Mouse (Mus musculus): ENCODE results near the gene Plekhg1. TPM values are rescaled to one million over a fixed set of nuclear protein-coding genes. Genes with fewer than 3 reads are reported as not detected.

The Plekhg1 gene
- polyA plus RNA-seq, 1 experiment from 2014 or later = 7.6 TPM

- Histone ChIP-seq H3K4me2 (no peak overlapping the region), H3K4me1 (replicated peaks) (no peaks in the 10 kb centered on the region), H3K36me3 (peaks cover 12% of the 10 kb centered on the region; the same call in 1 of the 2 replicates), H3K27me3 (no peaks in the 10 kb centered on the region), H3K4me3 (no peak overlapping the region), H3K9me3 (no peaks in the 10 kb centered on the region), H3K27ac (replicated peaks) (no peak overlapping the region), H3K9ac (no peak overlapping the region)
- 86% methylated on average over 5 of the region's 5 CpGs for WGBS
- no peak for ATAC-seq (ENCODE audit: low read depth)
Measured at GRCm38 (mm10) chr10:3870828-3871227, 130.7 kb downstream of the Plekhg1 start.

- Histone ChIP-seq H3K36me3 (peaks cover 12% of the 10 kb centered on the region; the same call in 1 of the 2 replicates), H3K27ac (replicated peaks) (no peak overlapping the region), H3K4me1 (replicated peaks) (no peaks in the 10 kb centered on the region), H3K9me3 (no peaks in the 10 kb centered on the region), H3K4me2 (no peak overlapping the region), H3K9ac (no peak overlapping the region), H3K27me3 (no peaks in the 10 kb centered on the region), H3K4me3 (no peak overlapping the region)
- ATAC-seq (ENCODE audit: low read depth) = no peak
- 92% methylated on average over 6 of the region's 6 CpGs for whole genome bisulfite sequencing
Measured at GRCm38 (mm10) chr10:3873467-3873866, 133.3 kb downstream of the Plekhg1 start.

GRCm38 (mm10) chr10:3877852-3878535, 137.8 kb downstream of the Plekhg1 start:
- Histone ChIP-seq H3K4me1 (replicated peaks) (no peaks in the 10 kb centered on the region), H3K36me3 (peaks cover 6% of the 10 kb centered on the region; the same call in 1 of the 2 replicates)
- 100% methylated on average over 4 of the region's 4 CpGs for WGBS

GRCm38 (mm10) chr10:3881179-3881578, 141.0 kb downstream of the Plekhg1 start:
- no peaks in the 10 kb centered on the region for H3K4me1 ChIP-seq (replicated peaks)
- WGBS = 64% methylated on average over 2 of the region's 2 CpGs

More at GRCm38 (mm10) chr10:3877852-3878535, 137.8 kb downstream of the Plekhg1 start:
- Histone ChIP-seq H3K27ac (replicated peaks) (no peak overlapping the region), H3K27me3 (no peaks in the 10 kb centered on the region), H3K9me3 (no peaks in the 10 kb centered on the region), H3K4me3 (no peak overlapping the region), H3K9ac (no peak overlapping the region), H3K4me2 (no peak overlapping the region)
- no peak for ATAC-seq (ENCODE audit: low read depth)

GRCm38 (mm10) chr10:3888510-3888909, 148.3 kb downstream of the Plekhg1 start:
- Histone ChIP-seq H3K27ac (replicated peaks) (no peak overlapping the region), H3K4me2 (no peak overlapping the region), H3K27me3 (no peaks in the 10 kb centered on the region), H3K9me3 (no peaks in the 10 kb centered on the region), H3K36me3 (no peaks in the 10 kb centered on the region), H3K4me3 (no peak overlapping the region), H3K9ac (no peak overlapping the region), H3K4me1 (replicated peaks) (peaks cover 13% of the 10 kb centered on the region)
- WGBS = 67% methylated on average over 4 of the region's 4 CpGs
- no peak for ATAC-seq (ENCODE audit: low read depth)

More at GRCm38 (mm10) chr10:3881179-3881578, 141.0 kb downstream of the Plekhg1 start:
- Histone ChIP-seq H3K27ac (replicated peaks) (no peak overlapping the region), H3K36me3 (no peaks in the 10 kb centered on the region), H3K4me3 (no peak overlapping the region), H3K27me3 (no peaks in the 10 kb centered on the region), H3K9me3 (no peaks in the 10 kb centered on the region), H3K9ac (no peak overlapping the region), H3K4me2 (no peak overlapping the region)
- no peak for ATAC-seq (ENCODE audit: low read depth)

- Histone ChIP-seq H3K36me3 (no peaks in the 10 kb centered on the region), H3K27ac (replicated peaks) (peak overlapping the region; percentile 49), H3K9ac (peak overlapping the region; percentile 43; the same call in 1 of the 2 replicates), H3K4me1 (replicated peaks) (peaks cover 18% of the 10 kb centered on the region), H3K27me3 (no peaks in the 10 kb centered on the region), H3K4me2 (no peak overlapping the region), H3K9me3 (no peaks in the 10 kb centered on the region), H3K4me3 (no peak overlapping the region)
- WGBS = 38% methylated on average over 3 of the region's 3 CpGs
- ATAC-seq (ENCODE audit: low read depth) = peak; percentile 54; the same call in 1 of the 2 replicates
Measured at GRCm38 (mm10) chr10:3891381-3892263, 151.5 kb downstream of the Plekhg1 start.

- WGBS = 43% methylated on average over 3 of the region's 3 CpGs
- no peak overlapping the region for H3K4me3 ChIP-seq
- H3K36me3 ChIP-seq = no peaks in the 10 kb centered on the region
Measured at GRCm38 (mm10) chr10:3892368-3892767, 152.2 kb downstream of the Plekhg1 start.

GRCm38 (mm10) chr10:3898068-3898467, 157.9 kb downstream of the Plekhg1 start:
- Histone ChIP-seq H3K4me3 (no peak overlapping the region), H3K27ac (replicated peaks) (no peak overlapping the region), H3K36me3 (no peaks in the 10 kb centered on the region), H3K4me1 (replicated peaks) (peaks cover 10% of the 10 kb centered on the region; the same call in 1 of the 2 replicates), H3K27me3 (no peaks in the 10 kb centered on the region), H3K9me3 (no peaks in the 10 kb centered on the region), H3K4me2 (no peak overlapping the region), H3K9ac (no peak overlapping the region)
- no peak for ATAC-seq (ENCODE audit: low read depth)
- WGBS = 41% methylated on average over 3 of the region's 3 CpGs

More at GRCm38 (mm10) chr10:3892368-3892767, 152.2 kb downstream of the Plekhg1 start:
- Histone ChIP-seq H3K9me3 (no peaks in the 10 kb centered on the region), H3K27ac (replicated peaks) (no peak overlapping the region), H3K4me1 (replicated peaks) (peaks cover 23% of the 10 kb centered on the region), H3K27me3 (no peaks in the 10 kb centered on the region), H3K9ac (no peak overlapping the region), H3K4me2 (no peak overlapping the region)
- no peak; the same call in 1 of the 2 replicates for ATAC-seq (ENCODE audit: low read depth)

GRCm38 (mm10) chr10:3900416-3900956, 160.3 kb downstream of the Plekhg1 start:
- H3K4me1 ChIP-seq (replicated peaks) = 0 out of 2 replicates have a peak, but pooled peaks cover 4% of the 10 kb centered on the region

GRCm38 (mm10) chr10:3905747-3906146, 165.6 kb downstream of the Plekhg1 start:
- Histone ChIP-seq H3K4me1 (replicated peaks) (no peaks in the 10 kb centered on the region), H3K9ac (no peak overlapping the region), H3K9me3 (no peaks in the 10 kb centered on the region), H3K4me3 (no peak overlapping the region), H3K36me3 (no peaks in the 10 kb centered on the region), H3K27me3 (no peaks in the 10 kb centered on the region), H3K27ac (replicated peaks) (no peak overlapping the region), H3K4me2 (no peak overlapping the region)
- WGBS = 76% methylated on average over 3 of the region's 3 CpGs
- ATAC-seq (ENCODE audit: low read depth) = no peak

More at GRCm38 (mm10) chr10:3900416-3900956, 160.3 kb downstream of the Plekhg1 start:
- no peak overlapping the region for H3K4me3 ChIP-seq
- no peaks in the 10 kb centered on the region for H3K9me3 ChIP-seq
- H3K27me3 ChIP-seq = no peaks in the 10 kb centered on the region
- no peaks in the 10 kb centered on the region for H3K36me3 ChIP-seq
- WGBS = 72% methylated on average over 11 of the region's 11 CpGs
- no peak overlapping the region for H3K4me2 ChIP-seq
- H3K9ac ChIP-seq = no peak overlapping the region
- H3K27ac ChIP-seq (replicated peaks) = no peak overlapping the region
- ATAC-seq (ENCODE audit: low read depth) = no peak

GRCm38 (mm10) chr10:3914104-3914503, 173.9 kb downstream of the Plekhg1 start:
- no peak overlapping the region for H3K9ac ChIP-seq

More at GRCm38 (mm10) chr10:3914104-3914503, 173.9 kb downstream of the Plekhg1 start:
- H3K4me1 ChIP-seq (replicated peaks) = no peaks in the 10 kb centered on the region
- ATAC-seq (ENCODE audit: low read depth) = no peak
- H3K27me3 ChIP-seq = no peaks in the 10 kb centered on the region
- 76% methylated on average over 5 of the region's 5 CpGs for WGBS
- no peak overlapping the region for H3K4me3 ChIP-seq
- no peaks in the 10 kb centered on the region for H3K9me3 ChIP-seq
- no peak overlapping the region for H3K27ac ChIP-seq (replicated peaks)
- H3K4me2 ChIP-seq = no peak overlapping the region
- no peaks in the 10 kb centered on the region for H3K36me3 ChIP-seq

All from neural tube, embryonic 13.5 days (tissue).